Mouse (Mus musculus) liver, postnatal 0 days (tissue): ENCODE measurements around the gene Olfr324. TPM values are rescaled to one million over a fixed set of nuclear protein-coding genes. Genes with fewer than 3 reads are reported as not detected.

Experiments
- ATAC-seq: fragments of 200-750 bp; cut with Nextera tagmentation; 2 replicates; pipeline ENCODE4 v1.8.0; 2017; ENCODE audit warnings: mild to moderate bottlenecking, moderate library complexity
- DNase-seq: peaks from one replicate; pipeline ENCODE4 v3.0.0-alpha.2; 2016
- H3K27ac ChIP-seq: fragments of 300-500 bp; sonication (generic); 2 replicates; pipeline ENCODE4 v1.5.1; 2014; ENCODE audit warnings: antibody characterized with exemption, moderate library complexity, mild to moderate bottlenecking, low read depth
- H3K27me3 ChIP-seq: fragments of 300-500 bp; sonication (generic); 2 replicates; pipeline ENCODE4 v1.6.1; 2014; ENCODE audit warnings: low read length, control low read depth, mixed read lengths; ENCODE audit not compliant: insufficient read depth
- H3K36me3 ChIP-seq: fragments of 300-500 bp; sonication (generic); replicated peaks from 2 replicates; pipeline ENCODE4 v1.6.1; 2014; ENCODE audit warnings: mild to moderate bottlenecking, control low read depth, low read length, moderate library complexity, mixed read lengths; ENCODE audit not compliant: insufficient read depth
- H3K4me1 ChIP-seq: fragments of 300-500 bp; sonication (generic); 2 replicates; pipeline ENCODE4 v1.6.1; 2014; ENCODE audit warnings: antibody characterized with exemption, mild to moderate bottlenecking, control low read depth; ENCODE audit not compliant: insufficient read depth
- H3K4me2 ChIP-seq: fragments of 300-500 bp; sonication (generic); 2 replicates; pipeline ENCODE4 v1.6.1; 2014; ENCODE audit warnings: low read depth, mild to moderate bottlenecking, low read length, moderate library complexity, mixed read lengths
- H3K4me3 ChIP-seq: fragments of 300-500 bp; sonication (generic); 2 replicates; pipeline ENCODE4 v1.5.1; 2014; ENCODE audit warnings: low read depth, low read length
- H3K9ac ChIP-seq: fragments of 300-500 bp; sonication (generic); replicated peaks from 2 replicates; pipeline ENCODE4 v1.6.1; 2014; ENCODE audit warnings: mild to moderate bottlenecking, moderate library complexity
- H3K9me3 ChIP-seq: fragments of 300-500 bp; sonication (generic); 2 replicates; pipeline ENCODE4 v1.6.1; 2016; ENCODE audit warnings: mild to moderate bottlenecking, control low read depth, low read length, mixed read lengths
- CTCF ChIP-seq: sonication (generic); IDR thresholded peaks from 2 replicates; pipeline ENCODE4 v1.5.1; 2016; ENCODE audit warnings: antibody characterized with exemption, low read depth
- EP300 ChIP-seq: IDR thresholded peaks from 2 replicates; pipeline ENCODE4 v1.6.1; 2016; ENCODE audit warnings: antibody characterized with exemption, low read depth, mild to moderate bottlenecking
- WGBS: fragments of 180-500 bp; shearing (Covaris S2); extraction: QIAGEN DNeasy Blood & Tissue Kit; methylation state at CpG from one replicate; pipeline ENCODE4 v1.1.7; 2014; ENCODE audit not compliant: insufficient replicate concordance; 5-methylcytosine and 5-hydroxymethylcytosine counted together
- polyA plus RNA-seq: library from polyadenylated mRNA; unstranded; fragments of >200 nt; fragmentation: Nextera tagmentation; extraction: Ambion mirVana; gene quantifications from 2 replicates; pipeline ENCODE4 v1.2.1, GENCODE M21; 2015

Gene Olfr324
- polyA plus RNA-seq, 1 experiment from 2014 or later: not detected

GRCm38 (mm10) chr11:58638176-58638701, 43.3 kb downstream of the Olfr324 start:
- Histone ChIP-seq H3K4me2 (no peak overlapping the region), H3K36me3 (0 out of 2 replicates have a peak, but pooled peaks cover 4% of the 10 kb centered on the region), H3K27ac (no peak overlapping the region), H3K9me3 (no peaks in the 10 kb centered on the region), H3K4me1 (peaks cover 2% of the 10 kb centered on the region; the same call in 1 of the 2 replicates), H3K27me3 (peaks cover 9% of the 10 kb centered on the region), H3K4me3 (no peak overlapping the region), H3K9ac (no peak overlapping the region)
- DNase-seq (no peak), ATAC-seq (no peak)
- TF ChIP-seq CTCF: no peak
- no peak for TF ChIP-seq EP300
- WGBS: 73% methylated on average over 7 of the region's 7 CpGs

DNA sequence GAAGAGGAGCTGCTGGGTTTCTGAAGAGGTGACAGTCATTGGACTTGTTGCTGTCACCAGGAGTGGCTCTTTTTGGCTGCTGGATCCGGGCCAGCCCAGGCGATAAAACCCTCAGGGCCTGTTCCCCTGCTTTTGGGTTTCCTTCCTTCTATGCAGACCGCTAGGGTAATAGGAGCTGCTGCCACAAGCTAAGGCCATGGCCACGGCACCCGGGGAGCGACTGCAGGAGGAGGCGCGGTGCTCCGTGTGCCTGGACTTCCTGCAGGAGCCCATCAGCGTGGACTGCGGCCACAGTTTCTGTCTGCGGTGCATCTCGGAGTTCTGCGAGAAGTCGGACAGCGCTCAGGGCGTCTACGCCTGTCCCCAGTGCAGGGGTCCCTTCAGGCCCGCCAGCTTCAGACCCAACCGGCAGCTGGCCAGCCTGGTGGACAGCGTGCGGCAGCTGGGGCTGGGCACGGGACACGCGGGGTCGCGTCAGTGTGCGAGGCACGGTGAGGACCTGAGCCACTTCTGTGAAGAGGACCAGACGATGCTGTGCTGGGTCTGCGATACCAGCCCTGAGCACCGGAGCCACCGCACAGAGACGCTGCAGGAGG, 45.5 kb downstream of the Olfr324 start, which contains the start of gene Trim58:
Gene Trim58, plus strand, starts transcription at position 194 of the 596 bp plus-strand sequence.
- Histone ChIP-seq H3K27ac (peak within 1 kb of the TSS; percentile 99), H3K4me1 (peaks cover 2% of the 10 kb centered on the region; the same call in 1 of the 2 replicates), H3K9me3 (no peaks in the 10 kb centered on the region), H3K4me2 (peak within 1 kb of the TSS; percentile 70), H3K9ac (peak within 1 kb of the TSS; percentile 92), H3K4me3 (peak within 1 kb of the TSS; percentile 68), H3K36me3 (peaks cover 13% of the 10 kb centered on the region), H3K27me3 (peaks cover 9% of the 10 kb centered on the region)
- peak; percentile 77 for DNase-seq
- ATAC-seq: peak; percentile 22
- TF ChIP-seq EP300: no peak
- 0 out of 2 replicates have a peak, but pooled peaks have one; percentile 7 for TF ChIP-seq CTCF
- WGBS: under 1% methylated on average over 30 of the region's 34 CpGs

DNA sequence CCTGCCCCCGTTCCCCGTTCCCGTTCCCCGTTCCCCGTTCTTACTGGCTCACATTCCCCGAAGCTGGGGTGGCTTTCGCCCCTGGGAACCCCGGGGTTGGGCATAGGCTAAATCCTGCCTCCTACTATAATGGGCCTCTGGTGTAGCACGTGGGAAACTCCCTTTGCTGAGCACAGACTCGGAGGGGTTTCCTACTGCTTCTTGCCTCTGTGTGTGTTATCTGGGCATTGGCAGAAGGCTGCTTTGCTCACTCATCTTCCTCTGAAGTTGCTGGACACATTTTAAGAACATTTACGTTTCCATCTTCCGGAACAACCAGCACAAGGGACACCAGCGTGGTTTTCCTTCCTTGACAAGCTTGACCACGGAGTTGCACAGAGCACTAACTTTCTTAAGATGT, 46.1 kb downstream of the Olfr324 start:
- Histone ChIP-seq H3K36me3 (peaks cover 13% of the 10 kb centered on the region), H3K9ac (peak overlapping the region; percentile 92), H3K4me3 (peak overlapping the region; percentile 68), H3K4me2 (peak overlapping the region; percentile 70), H3K4me1 (peaks cover 2% of the 10 kb centered on the region; the same call in 1 of the 2 replicates), H3K9me3 (no peaks in the 10 kb centered on the region), H3K27me3 (peaks cover 9% of the 10 kb centered on the region), H3K27ac (peak overlapping the region; percentile 99)
- DNase-seq: peak; percentile 59
- WGBS: 10% methylated on average over 14 of the region's 14 CpGs
- TF ChIP-seq CTCF (no peak), EP300 (peak; percentile 35; the same call in 1 of the 2 replicates)
- ATAC-seq: peak; percentile 81

GRCm38 (mm10) chr11:58641638-58642358, 46.9 kb downstream of the Olfr324 start:
- H3K27ac ChIP-seq: peak overlapping the region; percentile 99
- H3K27me3 ChIP-seq: peaks cover 9% of the 10 kb centered on the region
- 56% methylated on average over 13 of the region's 13 CpGs for WGBS
- H3K9me3 ChIP-seq: no peaks in the 10 kb centered on the region
- DNase-seq (peak; percentile 78), ATAC-seq (peak; percentile 98)
- peak overlapping the region; percentile 68 for H3K4me3 ChIP-seq
- peak overlapping the region; percentile 92 for H3K9ac ChIP-seq
- TF ChIP-seq CTCF: 0 out of 2 replicates have a peak, but pooled peaks have one; percentile 4
- peak; percentile 96 for TF ChIP-seq EP300
- H3K36me3 ChIP-seq: peaks cover 15% of the 10 kb centered on the region
- 0 out of 2 replicates have a peak, but pooled peaks cover 2% of the 10 kb centered on the region for H3K4me1 ChIP-seq
- peak overlapping the region; percentile 70 for H3K4me2 ChIP-seq

- Histone ChIP-seq H3K4me3 (peak overlapping the region; percentile 68; the same call in 1 of the 2 replicates), H3K4me2 (peak overlapping the region; percentile 70), H3K36me3 (peaks cover 22% of the 10 kb centered on the region), H3K4me1 (0 out of 2 replicates have a peak, but pooled peaks cover 2% of the 10 kb centered on the region), H3K27ac (peak overlapping the region; percentile 99), H3K27me3 (peaks cover 7% of the 10 kb centered on the region), H3K9me3 (no peaks in the 10 kb centered on the region), H3K9ac (no peak overlapping the region)
- 34% methylated on average over 6 of the region's 6 CpGs for WGBS
- TF ChIP-seq EP300: 0 out of 2 replicates have a peak, but pooled peaks have one; percentile 25
- peak; percentile 95 for TF ChIP-seq CTCF
- no peak for ATAC-seq
- DNase-seq: peak; percentile 85
Measured at GRCm38 (mm10) chr11:58643350-58643749, 48.4 kb downstream of the Olfr324 start.

Other genes starting within 250 kb of the Olfr324 start
- not detected in 2 replicates for gene Lypd8, start 216.1 kb upstream of the Olfr324 start, polyA plus RNA-seq
- not detected in 2 replicates for gene 1810065E05Rik, start 174.0 kb upstream of the Olfr324 start, polyA plus RNA-seq
- gene Gm12253, start 162.6 kb upstream of the Olfr324 start, polyA plus RNA-seq: not detected in 2 replicates
- not detected in 2 replicates for gene Lypd9, start 142.2 kb upstream of the Olfr324 start, polyA plus RNA-seq
- gene Olfr30, start 132.8 kb upstream of the Olfr324 start, polyA plus RNA-seq: not detected in 2 replicates
- gene Olfr332, start 102.6 kb upstream of the Olfr324 start, polyA plus RNA-seq: not detected in 2 replicates
- gene Olfr331, start 92.5 kb upstream of the Olfr324 start, polyA plus RNA-seq: not detected in 2 replicates
- gene Olfr330, start 60.3 kb upstream of the Olfr324 start, polyA plus RNA-seq: not detected in 2 replicates
- gene Olfr329-ps, start 48.7 kb upstream of the Olfr324 start, polyA plus RNA-seq: not detected in 2 replicates
- gene Olfr328, start 39.5 kb upstream of the Olfr324 start, polyA plus RNA-seq: not detected in 2 replicates
- not detected in 2 replicates for gene Olfr224, start 24.6 kb upstream of the Olfr324 start, polyA plus RNA-seq
- not detected in 2 replicates for gene Olfr325, start 17.4 kb upstream of the Olfr324 start, polyA plus RNA-seq
- gene 2210407C18Rik, start 21.0 kb downstream of the Olfr324 start, polyA plus RNA-seq: not detected in 2 replicates
- not detected in 2 replicates for gene Olfr323, start 35.4 kb downstream of the Olfr324 start, polyA plus RNA-seq
- gene Trim58, start 45.4 kb downstream of the Olfr324 start, polyA plus RNA-seq: 5.8 and 5.9 TPM in 2 replicates
- 0.06 TPM in 1 of 2 replicates, not detected in the other for gene Olfr322, start 63.7 kb downstream of the Olfr324 start, polyA plus RNA-seq
- not detected in 2 replicates for gene Olfr320, start 86.0 kb downstream of the Olfr324 start, polyA plus RNA-seq
- gene Olfr319, start 104.0 kb downstream of the Olfr324 start, polyA plus RNA-seq: not detected in 2 replicates
- gene Olfr318, start 128.9 kb downstream of the Olfr324 start, polyA plus RNA-seq: not detected in 2 replicates
- not detected in 2 replicates for gene Olfr317, start 144.1 kb downstream of the Olfr324 start, polyA plus RNA-seq
- gene Olfr316, start 157.6 kb downstream of the Olfr324 start, polyA plus RNA-seq: not detected in 2 replicates
- gene Olfr315, start 178.1 kb downstream of the Olfr324 start, polyA plus RNA-seq: not detected in 2 replicates
- gene Olfr314, start 187.8 kb downstream of the Olfr324 start, polyA plus RNA-seq: not detected in 2 replicates
- gene Fam183b, start 206.8 kb downstream of the Olfr324 start, polyA plus RNA-seq: 0.25 TPM in 1 of 2 replicates, not detected in the other
- not detected in 2 replicates for gene Olfr313, start 219.9 kb downstream of the Olfr324 start, polyA plus RNA-seq
- gene Olfr312, start 234.1 kb downstream of the Olfr324 start, polyA plus RNA-seq: not detected in 2 replicates
- gene Olfr311, start 244.1 kb downstream of the Olfr324 start, polyA plus RNA-seq: not detected in 2 replicates